Mouse (Mus musculus): Measurements from ENCODE around the gene Rhbdf2. TPM values are rescaled to one million over a fixed set of nuclear protein-coding genes. Genes with fewer than 3 reads are reported as not detected.

Gene Rhbdf2
- polyA plus RNA-seq, 1 experiment: 1.8 TPM

- Histone ChIP-seq H3K9me3 (ENCODE audit: control insufficient read depth, low read length) (peaks cover 4% of the 10 kb centered on the region; the same call in 1 of the 2 replicates), H3K4me1 (ENCODE audit: control insufficient read depth) (peaks cover 24% of the 10 kb centered on the region), H3K36me3 (ENCODE audit: control insufficient read depth) (no peaks in the 10 kb centered on the region), H3K4me3 (replicated peaks) (no peak within 1 kb of the TSS), H3K27me3 (ENCODE audit: control insufficient read depth) (peaks cover 65% of the 10 kb centered on the region)
- TF ChIP-seq TAL1 (IDR thresholded peaks at IDR 0.05; ENCODE audit: low read length) (no peak), GATA1 (IDR thresholded peaks at IDR 0.05; ENCODE audit: low read length) (no peak)
Measured at GRCm38 (mm10) chr11:116653234-116653633, 26.4 kb upstream of the Rhbdf2 start, which contains the start of gene Prcd. Gene Prcd (plus strand): TSS chr11:116653534.

GRCm38 (mm10) chr11:116652330-116653098, 25.7 kb upstream of the Rhbdf2 start:
- peaks cover 4% of the 10 kb centered on the region; the same call in 1 of the 2 replicates for H3K9me3 ChIP-seq (ENCODE audit: control insufficient read depth, low read length)
- peaks cover 65% of the 10 kb centered on the region for H3K27me3 ChIP-seq (ENCODE audit: control insufficient read depth)
- TF ChIP-seq TAL1 (IDR thresholded peaks at IDR 0.05; ENCODE audit: low read length) (no peak), GATA1 (IDR thresholded peaks at IDR 0.05; ENCODE audit: low read length) (no peak)
- no peaks in the 10 kb centered on the region for H3K36me3 ChIP-seq (ENCODE audit: control insufficient read depth)
- H3K4me1 ChIP-seq (ENCODE audit: control insufficient read depth): peaks cover 22% of the 10 kb centered on the region
- H3K4me3 ChIP-seq (replicated peaks): no peak overlapping the region

GRCm38 (mm10) chr11:116651339-116651738, 24.5 kb upstream of the Rhbdf2 start:
- Histone ChIP-seq H3K27me3 (ENCODE audit: control insufficient read depth) (peaks cover 65% of the 10 kb centered on the region), H3K36me3 (ENCODE audit: control insufficient read depth) (no peaks in the 10 kb centered on the region), H3K4me3 (replicated peaks) (no peak overlapping the region), H3K4me1 (ENCODE audit: control insufficient read depth) (peaks cover 25% of the 10 kb centered on the region), H3K9me3 (ENCODE audit: control insufficient read depth, low read length) (peaks cover 4% of the 10 kb centered on the region; the same call in 1 of the 2 replicates)
- no peak for TF ChIP-seq TAL1 (IDR thresholded peaks at IDR 0.05; ENCODE audit: low read length)
- no peak for TF ChIP-seq GATA1 (IDR thresholded peaks at IDR 0.05; ENCODE audit: low read length)

GRCm38 (mm10) chr11:116650811-116651210, 24.0 kb upstream of the Rhbdf2 start:
- H3K27me3 ChIP-seq (ENCODE audit: control insufficient read depth): peaks cover 61% of the 10 kb centered on the region

GRCm38 (mm10) chr11:116649711-116650337, 23.0 kb upstream of the Rhbdf2 start:
- H3K4me1 ChIP-seq (ENCODE audit: control insufficient read depth): peaks cover 27% of the 10 kb centered on the region
- TF ChIP-seq GATA1 (IDR thresholded peaks at IDR 0.05; ENCODE audit: low read length): no peak
- TF ChIP-seq TAL1 (IDR thresholded peaks at IDR 0.05; ENCODE audit: low read length): no peak
- H3K36me3 ChIP-seq (ENCODE audit: control insufficient read depth): no peaks in the 10 kb centered on the region
- no peak overlapping the region for H3K4me3 ChIP-seq (replicated peaks)
- peaks cover 55% of the 10 kb centered on the region for H3K27me3 ChIP-seq (ENCODE audit: control insufficient read depth)
- peaks cover 4% of the 10 kb centered on the region; the same call in 1 of the 2 replicates for H3K9me3 ChIP-seq (ENCODE audit: control insufficient read depth, low read length)

More at GRCm38 (mm10) chr11:116650811-116651210, 24.0 kb upstream of the Rhbdf2 start:
- Histone ChIP-seq H3K4me1 (ENCODE audit: control insufficient read depth) (peaks cover 25% of the 10 kb centered on the region), H3K36me3 (ENCODE audit: control insufficient read depth) (no peaks in the 10 kb centered on the region), H3K4me3 (replicated peaks) (no peak overlapping the region), H3K9me3 (ENCODE audit: control insufficient read depth, low read length) (peaks cover 4% of the 10 kb centered on the region; the same call in 1 of the 2 replicates)
- TF ChIP-seq TAL1 (IDR thresholded peaks at IDR 0.05; ENCODE audit: low read length) (no peak), GATA1 (IDR thresholded peaks at IDR 0.05; ENCODE audit: low read length) (no peak)

- Histone ChIP-seq H3K4me3 (replicated peaks) (no peak overlapping the region), H3K9me3 (ENCODE audit: control insufficient read depth, low read length) (peaks cover 4% of the 10 kb centered on the region; the same call in 1 of the 2 replicates), H3K36me3 (ENCODE audit: control insufficient read depth) (no peaks in the 10 kb centered on the region), H3K27me3 (ENCODE audit: control insufficient read depth) (peaks cover 54% of the 10 kb centered on the region), H3K4me1 (ENCODE audit: control insufficient read depth) (peaks cover 23% of the 10 kb centered on the region)
- TF ChIP-seq GATA1 (IDR thresholded peaks at IDR 0.05; ENCODE audit: low read length): no peak
- no peak for TF ChIP-seq TAL1 (IDR thresholded peaks at IDR 0.05; ENCODE audit: low read length)
Measured at GRCm38 (mm10) chr11:116648976-116649375, 22.2 kb upstream of the Rhbdf2 start.

- peaks cover 53% of the 10 kb centered on the region for H3K27me3 ChIP-seq (ENCODE audit: control insufficient read depth)
- no peaks in the 10 kb centered on the region for H3K9me3 ChIP-seq (ENCODE audit: control insufficient read depth, low read length)
- H3K4me3 ChIP-seq (replicated peaks): no peak overlapping the region
- peaks cover 20% of the 10 kb centered on the region for H3K4me1 ChIP-seq (ENCODE audit: control insufficient read depth)
- H3K36me3 ChIP-seq (ENCODE audit: control insufficient read depth): no peaks in the 10 kb centered on the region
- no peak for TF ChIP-seq GATA1 (IDR thresholded peaks at IDR 0.05; ENCODE audit: low read length)
- no peak for TF ChIP-seq TAL1 (IDR thresholded peaks at IDR 0.05; ENCODE audit: low read length)
Measured at GRCm38 (mm10) chr11:116648213-116648921, 21.5 kb upstream of the Rhbdf2 start.

GRCm38 (mm10) chr11:116647340-116647991, 20.6 kb upstream of the Rhbdf2 start:
- Histone ChIP-seq H3K4me3 (replicated peaks) (no peak overlapping the region), H3K36me3 (ENCODE audit: control insufficient read depth) (no peaks in the 10 kb centered on the region), H3K4me1 (ENCODE audit: control insufficient read depth) (peaks cover 22% of the 10 kb centered on the region), H3K27me3 (ENCODE audit: control insufficient read depth) (peaks cover 44% of the 10 kb centered on the region), H3K9me3 (ENCODE audit: control insufficient read depth, low read length) (no peaks in the 10 kb centered on the region)
- TF ChIP-seq GATA1 (IDR thresholded peaks at IDR 0.05; ENCODE audit: low read length) (no peak), TAL1 (IDR thresholded peaks at IDR 0.05; ENCODE audit: low read length) (no peak)
